Mouse (Mus musculus): ENCODE measurements around the gene Kti12. TPM values are rescaled to one million over a fixed set of nuclear protein-coding genes. Genes with fewer than 3 reads are reported as not detected.

The Kti12 gene
- polyA plus RNA-seq, 1 experiment = 18.3 TPM

GRCm38 (mm10) chr4:108832916-108833827 is 14.4 kb upstream of the Kti12 start, which contains the start of gene Btf3l4:
Btf3l4 (minus strand) TSS chr4:108833614.
- peak within 1 kb of the TSS; percentile 95 for H3K27ac ChIP-seq (ENCODE audit: insufficient read depth, low read length)
- H3K4me3 ChIP-seq (ENCODE audit: insufficient read depth, low read length) = peak within 1 kb of the TSS; percentile 57
- peak; percentile 58; the same call in 1 of the 2 replicates for TF ChIP-seq POLR2A (IDR thresholded peaks at IDR 0.05; ENCODE audit: extremely low read depth, insufficient read depth, low read length)
- TF ChIP-seq CTCF (IDR thresholded peaks at IDR 0.05; ENCODE audit: extremely low read depth, insufficient read depth, low read length) = no peak
- peaks cover 3% of the 10 kb centered on the region for H3K4me1 ChIP-seq (ENCODE audit: control insufficient read depth, insufficient read depth, low read length)

GRCm38 (mm10) chr4:108833828-108834114 is 13.8 kb upstream of the Kti12 start:
- TF ChIP-seq POLR2A (IDR thresholded peaks at IDR 0.05; ENCODE audit: extremely low read depth, insufficient read depth, low read length) = no peak
- no peak for TF ChIP-seq CTCF (IDR thresholded peaks at IDR 0.05; ENCODE audit: extremely low read depth, insufficient read depth, low read length)

DNA sequence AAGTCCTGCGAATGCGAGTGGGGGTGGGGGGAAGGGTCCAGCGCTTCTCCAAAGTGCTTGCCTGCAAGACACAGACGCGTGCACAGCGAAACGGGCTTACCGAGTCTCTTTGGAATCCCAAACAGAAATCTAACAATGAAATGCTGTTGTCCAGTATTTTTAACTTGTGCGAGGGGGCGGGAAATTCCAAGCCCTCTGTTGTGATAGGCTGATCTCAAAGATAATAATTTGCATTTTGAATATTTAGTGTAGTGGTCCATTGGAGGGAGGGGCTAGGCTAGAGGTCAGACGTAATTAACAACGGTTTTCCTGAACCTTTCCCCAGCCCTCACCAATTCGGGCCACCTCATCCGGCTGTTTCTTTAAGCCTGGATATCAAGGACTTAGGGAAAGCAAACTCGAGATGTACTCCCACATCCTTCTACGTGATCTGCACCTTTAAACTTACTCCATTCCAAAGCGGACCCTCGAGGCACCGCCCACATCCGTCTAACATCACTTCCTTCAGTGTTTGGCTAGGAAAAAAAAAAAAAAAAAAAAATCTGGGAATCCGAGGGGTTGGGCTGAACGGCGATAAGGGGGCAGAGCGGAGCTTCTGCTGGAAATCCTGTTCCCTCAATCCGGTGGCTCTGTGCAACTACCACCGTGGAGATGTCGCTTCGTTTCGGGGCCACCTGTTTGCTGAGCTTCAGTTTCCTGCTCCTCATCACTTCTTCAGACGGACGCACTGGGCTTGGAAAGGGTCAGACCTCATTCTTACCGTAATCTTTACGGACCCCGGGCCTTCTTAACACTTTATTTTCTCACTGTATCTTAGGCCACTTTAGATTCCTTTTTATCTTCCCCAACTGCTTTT is 13.2 kb upstream of the Kti12 start, which contains the start of gene Txndc12:
Txndc12 (plus strand) TSS at position 487 of the 856 bp plus-strand sequence.
- Histone ChIP-seq H3K4me1 (ENCODE audit: control insufficient read depth, insufficient read depth, low read length) (peaks cover 3% of the 10 kb centered on the region), H3K27ac (ENCODE audit: insufficient read depth, low read length) (peak within 1 kb of the TSS; percentile 95)
- TF ChIP-seq CTCF (IDR thresholded peaks at IDR 0.05; ENCODE audit: extremely low read depth, insufficient read depth, low read length) (no peak), POLR2A (IDR thresholded peaks at IDR 0.05; ENCODE audit: extremely low read depth, insufficient read depth, low read length) (peak; percentile 56; the same call in 1 of the 2 replicates)

More at GRCm38 (mm10) chr4:108833828-108834114, 13.8 kb upstream of the Kti12 start:
- H3K27ac ChIP-seq (ENCODE audit: insufficient read depth, low read length) = peak overlapping the region; percentile 75
- H3K4me1 ChIP-seq (ENCODE audit: control insufficient read depth, insufficient read depth, low read length) = peaks cover 3% of the 10 kb centered on the region
- H3K4me3 ChIP-seq (ENCODE audit: insufficient read depth, low read length) = peak overlapping the region; percentile 57

DNA sequence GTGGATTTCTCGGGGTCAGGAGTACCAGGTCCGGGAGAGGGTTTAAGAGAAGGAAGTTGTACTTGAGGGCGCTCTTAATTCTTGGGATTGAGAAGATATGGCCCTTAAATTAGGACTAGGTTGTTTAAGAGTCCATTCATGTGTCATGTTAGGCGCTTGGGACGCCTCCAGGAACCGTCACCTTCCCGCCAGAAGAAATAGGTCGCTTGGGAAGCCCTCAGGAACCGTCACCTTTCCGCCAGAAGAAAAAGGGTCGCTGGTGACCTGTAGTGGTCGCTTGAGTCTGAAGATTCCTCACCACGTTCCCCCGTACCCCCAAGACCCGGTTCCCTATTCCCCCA is 12.6 kb upstream of the Kti12 start:
- 0 out of 2 replicates have a peak overlapping the region, but pooled peaks have one; percentile 1 for H3K27ac ChIP-seq (ENCODE audit: insufficient read depth, low read length)
- peak overlapping the region; percentile 57 for H3K4me3 ChIP-seq (ENCODE audit: insufficient read depth, low read length)
- H3K4me1 ChIP-seq (ENCODE audit: control insufficient read depth, insufficient read depth, low read length) = peaks cover 3% of the 10 kb centered on the region
- TF ChIP-seq POLR2A (IDR thresholded peaks at IDR 0.05; ENCODE audit: extremely low read depth, insufficient read depth, low read length) (no peak), CTCF (IDR thresholded peaks at IDR 0.05; ENCODE audit: extremely low read depth, insufficient read depth, low read length) (no peak)

More for the DNA sequence above, 13.2 kb upstream of the Kti12 start, which contains the start of gene Txndc12:
- H3K4me3 ChIP-seq (ENCODE audit: insufficient read depth, low read length) = peak within 1 kb of the TSS; percentile 57

DNA sequence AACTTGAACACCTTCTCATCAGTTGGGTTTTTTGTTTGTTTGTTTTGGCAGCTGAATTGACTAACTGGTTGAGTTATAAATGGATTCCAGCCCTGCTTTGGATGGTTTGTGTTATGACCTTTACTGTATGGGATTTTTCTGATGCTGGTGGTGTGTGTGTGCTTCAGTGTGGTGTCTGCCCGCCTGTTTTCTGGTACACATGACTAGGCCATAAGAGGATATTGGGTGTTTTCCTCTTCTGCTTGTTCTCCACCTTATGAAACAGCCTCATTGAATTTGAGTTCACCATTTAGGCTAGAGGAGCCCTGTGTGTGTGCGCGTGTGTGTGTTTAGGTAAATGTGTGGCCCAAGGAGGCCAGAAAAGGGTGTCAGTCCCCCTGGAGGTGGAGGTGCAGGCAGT is 12.1 kb upstream of the Kti12 start:
- TF ChIP-seq POLR2A (IDR thresholded peaks at IDR 0.05; ENCODE audit: extremely low read depth, insufficient read depth, low read length) = no peak
- no peak for TF ChIP-seq CTCF (IDR thresholded peaks at IDR 0.05; ENCODE audit: extremely low read depth, insufficient read depth, low read length)
- no peak overlapping the region for H3K27ac ChIP-seq (ENCODE audit: insufficient read depth, low read length)
- peak overlapping the region; percentile 57 for H3K4me3 ChIP-seq (ENCODE audit: insufficient read depth, low read length)
- H3K4me1 ChIP-seq (ENCODE audit: control insufficient read depth, insufficient read depth, low read length) = peaks cover 3% of the 10 kb centered on the region

GRCm38 (mm10) chr4:108838031-108838430 is 9.6 kb upstream of the Kti12 start:
- no peak for TF ChIP-seq POLR2A (IDR thresholded peaks at IDR 0.05; ENCODE audit: extremely low read depth, insufficient read depth, low read length)
- TF ChIP-seq CTCF (IDR thresholded peaks at IDR 0.05; ENCODE audit: extremely low read depth, insufficient read depth, low read length) = no peak
- Histone ChIP-seq H3K27ac (ENCODE audit: insufficient read depth, low read length) (peak overlapping the region; percentile 70; the same call in 1 of the 2 replicates), H3K4me1 (ENCODE audit: control insufficient read depth, insufficient read depth, low read length) (peaks cover 3% of the 10 kb centered on the region), H3K4me3 (ENCODE audit: insufficient read depth, low read length) (no peak overlapping the region)

DNA sequence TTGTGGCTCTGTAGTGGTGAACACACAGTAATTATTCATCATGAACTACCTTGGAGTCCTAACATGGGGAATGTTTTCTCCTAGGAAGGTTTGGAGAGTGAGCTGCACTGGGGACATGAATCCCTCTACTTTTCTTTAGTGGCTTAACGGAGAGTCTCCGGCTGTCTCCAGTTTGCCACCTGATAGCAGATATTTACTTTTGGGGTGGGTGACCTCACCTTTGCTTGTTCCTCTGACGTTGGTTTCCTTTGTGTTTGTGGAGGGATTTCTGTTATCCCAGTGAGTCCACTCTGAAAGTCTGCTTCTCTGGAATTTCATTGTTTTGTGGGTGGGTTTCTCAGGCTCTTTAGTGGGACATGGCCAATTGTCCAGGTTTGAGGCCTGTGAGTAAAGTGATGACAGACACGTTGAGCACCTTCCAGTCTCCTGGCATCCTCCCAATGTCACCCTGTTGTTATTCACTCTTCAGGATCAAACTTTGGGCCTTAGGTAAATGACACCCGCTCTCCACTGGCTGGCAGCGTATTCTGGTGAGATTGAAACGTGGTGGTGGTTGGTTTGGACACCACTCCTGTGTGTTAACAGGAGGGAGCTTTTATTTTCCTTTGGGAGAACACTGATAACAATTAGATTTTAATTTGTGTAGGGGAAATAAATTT is 5.5 kb upstream of the Kti12 start:
- no peak for TF ChIP-seq POLR2A (IDR thresholded peaks at IDR 0.05; ENCODE audit: extremely low read depth, insufficient read depth, low read length)
- TF ChIP-seq CTCF (IDR thresholded peaks at IDR 0.05; ENCODE audit: extremely low read depth, insufficient read depth, low read length) = no peak
- Histone ChIP-seq H3K27ac (ENCODE audit: insufficient read depth, low read length) (no peak overlapping the region), H3K4me1 (ENCODE audit: control insufficient read depth, insufficient read depth, low read length) (peaks cover 2% of the 10 kb centered on the region), H3K4me3 (ENCODE audit: insufficient read depth, low read length) (no peak overlapping the region)

GRCm38 (mm10) chr4:108843336-108843735 is 4.2 kb upstream of the Kti12 start:
- no peak overlapping the region for H3K4me3 ChIP-seq (ENCODE audit: insufficient read depth, low read length)
- no peak overlapping the region for H3K27ac ChIP-seq (ENCODE audit: insufficient read depth, low read length)
- TF ChIP-seq POLR2A (IDR thresholded peaks at IDR 0.05; ENCODE audit: extremely low read depth, insufficient read depth, low read length) (no peak), CTCF (IDR thresholded peaks at IDR 0.05; ENCODE audit: extremely low read depth, insufficient read depth, low read length) (no peak)
- no peaks in the 10 kb centered on the region; the same call in 1 of the 2 replicates for H3K4me1 ChIP-seq (ENCODE audit: control insufficient read depth, insufficient read depth, low read length)
